Mouse (Mus musculus) CH12.LX (cell line): ENCODE results near the gene Ccdc122.

ENCODE experiments used
- CHD1 ChIP-seq: IDR thresholded peaks from 2 replicates; pipeline ENCODE4 v1.6.1; 2012; ENCODE audit warnings: low read depth, low read length, improper control_type of control experiment, inconsistent platforms
- CTCF ChIP-seq, 2 experiments: IDR thresholded peaks in 1 of 2; conservative IDR thresholded peaks in 1 of 2; 2 replicates each; pipeline ENCODE4 v1.5.1; 2011 to 2012; ENCODE audit warnings: low read depth in 2 of 2, low read length in 2 of 2, improper control_type of control experiment in 1 of 2, inconsistent platforms in 1 of 2, mild to moderate bottlenecking in 1 of 2, moderate library complexity in 1 of 2
- ELF1 ChIP-seq: IDR thresholded peaks from 2 replicates; pipeline ENCODE4 v1.6.1; 2014; ENCODE audit warnings: low read depth, mild to moderate bottlenecking, inconsistent platforms, low read length, improper control_type of control experiment
- HCFC1 ChIP-seq: IDR thresholded peaks from 2 replicates; pipeline ENCODE4 v1.6.1; 2012; ENCODE audit warnings: low read depth, mild to moderate bottlenecking, inconsistent platforms, low read length, improper control_type of control experiment
- MAFK ChIP-seq: IDR thresholded peaks from 2 replicates; pipeline ENCODE4 v1.6.1; 2011; ENCODE audit warnings: low read length, improper control_type of control experiment; ENCODE audit not compliant: insufficient replicate concordance
- MAZ ChIP-seq: IDR thresholded peaks from 2 replicates; pipeline ENCODE4 v1.6.1; 2012; ENCODE audit warnings: low read depth, mild to moderate bottlenecking, inconsistent platforms, low read length, improper control_type of control experiment, moderate library complexity
- POLR2A ChIP-seq: IDR thresholded peaks from 2 replicates; pipeline ENCODE4 v1.6.1; 2011; ENCODE audit warnings: low read depth, mild to moderate bottlenecking, improper control_type of control experiment, low read length
- TCF12 ChIP-seq: IDR thresholded peaks from 2 replicates; pipeline ENCODE4 v1.6.1; 2014; ENCODE audit warnings: low read depth, mild to moderate bottlenecking, inconsistent platforms, low read length, improper control_type of control experiment
- USF1 ChIP-seq: IDR thresholded peaks from 2 replicates; pipeline ENCODE4 v1.6.1; 2014; ENCODE audit warnings: low read depth, mild to moderate bottlenecking, inconsistent platforms, low read length, improper control_type of control experiment
- ZC3H11A ChIP-seq: IDR thresholded peaks from 2 replicates; pipeline ENCODE4 v1.6.1; 2012; ENCODE audit warnings: low read depth, mild to moderate bottlenecking, inconsistent platforms, low read length, improper control_type of control experiment

GRCm38 (mm10) chr14:77150556-77150955, 114.0 kb downstream of the Ccdc122 start:
- TF ChIP-seq MAZ, result no peak
- no peak for TF ChIP-seq ELF1
- no peak for TF ChIP-seq HCFC1
- TF ChIP-seq MAFK, result no peak
- TF ChIP-seq CHD1, result no peak
- no peak for TF ChIP-seq ZC3H11A
- TF ChIP-seq POLR2A, result no peak
- no peak for TF ChIP-seq CTCF (conservative IDR thresholded peaks at IDR 0.05 in 1 of 2, IDR thresholded peaks at IDR 0.05 in 1 of 2; ENCODE audit: low read depth in 2 of 2, low read length in 2 of 2)
- TF ChIP-seq TCF12, result no peak
- no peak for TF ChIP-seq USF1
